Mouse (Mus musculus): ENCODE results near the gene Rasl11b.

DNA sequence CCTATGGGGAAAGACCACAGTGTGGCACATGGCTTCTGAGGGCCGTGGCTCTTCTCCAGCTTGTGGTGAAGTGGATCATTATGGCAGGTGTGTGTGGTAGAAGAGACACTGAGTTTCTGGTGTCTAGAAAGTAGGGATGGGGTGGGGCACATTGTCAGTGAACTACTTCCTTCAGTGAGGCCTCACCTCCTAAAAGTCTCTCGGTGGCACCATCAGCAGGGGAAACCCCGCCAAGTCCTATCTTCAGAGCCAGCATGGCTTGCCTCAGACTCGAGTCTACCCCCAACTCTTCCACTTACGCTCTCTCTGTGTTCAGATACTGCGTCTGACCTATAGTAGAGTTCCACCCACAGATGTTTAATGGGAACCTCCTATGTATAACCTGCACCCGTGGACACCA lies 38.7 kb downstream of the Rasl11b start:
- no peak for TF ChIP-seq E2F4 (IDR thresholded peaks at IDR 0.05; ENCODE audit: insufficient read depth)
- TF ChIP-seq CEBPB (IDR thresholded peaks at IDR 0.05; ENCODE audit: insufficient read depth, poor library complexity, severe bottlenecking) = no peak
- no peak for TF ChIP-seq POLR2A (IDR thresholded peaks at IDR 0.05; ENCODE audit: insufficient read length, low read depth)
- no peak for TF ChIP-seq POLR2AphosphoS2 (IDR thresholded peaks at IDR 0.05; ENCODE audit: insufficient read length, low read depth)

All from myocyte (in vitro differentiated cells).